Mouse (Mus musculus) retina, postnatal 7 days (tissue): ENCODE results near the gene Hhat.
A peak's percentile ranks its signal among the peaks of the same experiment; 100 is the strongest.

ENCODE experiments used
- DNase-seq: peaks from one replicate; pipeline ENCODE4 v3.0.0-alpha.2; 2012; ENCODE audit warnings: low read depth, low spot score

Hhat gene

DNA sequence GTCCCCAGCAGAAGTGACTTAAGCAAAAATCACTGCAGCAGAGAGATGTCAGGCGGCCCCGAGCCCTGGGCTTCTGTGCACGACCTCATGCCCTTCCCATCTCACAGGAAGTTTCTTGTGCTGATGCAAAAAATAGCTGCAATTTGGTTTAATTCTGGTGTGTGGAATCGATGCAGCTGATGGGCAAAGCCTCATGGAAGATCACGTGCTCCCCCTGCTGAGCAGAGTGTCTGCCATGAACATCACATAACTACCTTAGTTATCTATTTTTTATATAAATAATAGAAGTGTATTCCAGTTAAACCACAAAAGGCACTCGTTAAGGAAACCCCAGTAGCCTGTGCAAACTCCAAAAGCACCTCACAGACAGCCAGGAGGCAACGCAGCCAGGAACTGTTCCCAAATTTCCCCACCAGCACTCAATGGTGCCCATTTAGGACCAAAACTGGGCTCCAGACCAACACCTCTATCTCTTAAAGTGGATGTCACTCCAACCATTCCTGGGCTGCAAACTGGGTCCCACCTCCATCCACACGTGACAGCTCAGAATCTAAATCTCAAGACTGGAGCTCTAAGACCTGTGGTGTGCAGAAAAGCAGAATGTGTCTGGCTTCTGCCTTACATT is 118.9 kb downstream of the Hhat start:
- no peak for DNase-seq

DNA sequence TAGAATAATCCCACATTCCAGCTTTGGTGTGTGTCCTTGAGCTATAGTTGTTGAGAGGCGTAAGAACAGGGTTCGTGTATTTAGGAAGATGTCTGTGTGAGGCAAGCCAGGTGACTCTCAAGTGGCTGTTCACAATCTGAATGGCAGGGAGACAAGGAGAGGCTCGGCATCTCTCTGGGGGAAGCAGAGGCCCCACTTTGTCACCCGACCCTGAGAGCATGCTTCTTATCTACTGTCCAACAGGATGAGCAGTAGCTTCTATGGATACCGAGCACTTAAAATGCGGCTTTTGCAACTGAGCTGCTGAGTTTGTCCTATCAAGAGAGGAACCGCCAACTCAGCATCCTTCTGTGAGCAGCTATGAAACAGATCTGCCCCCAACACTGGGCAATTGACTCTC is 120.4 kb downstream of the Hhat start:
- no peak for DNase-seq

DNA sequence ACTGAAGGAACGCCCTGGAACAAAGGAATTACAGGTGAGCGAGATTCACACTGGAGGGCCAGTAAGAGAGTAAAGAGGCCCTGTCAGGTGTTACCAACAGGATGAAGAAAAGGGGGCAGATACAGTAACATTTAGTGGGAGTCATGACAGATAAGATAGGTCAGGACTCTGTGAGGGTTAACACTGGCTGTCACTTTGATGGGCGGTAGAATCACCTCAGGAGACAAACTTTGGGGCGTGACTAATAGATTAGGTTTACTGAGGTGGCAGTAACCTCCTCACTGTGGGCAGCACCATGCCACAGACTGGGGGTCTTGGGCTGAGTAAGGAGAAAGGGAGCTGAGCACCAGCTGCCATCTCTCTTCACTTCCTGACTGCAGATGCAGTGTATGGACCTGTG is 121.0 kb downstream of the Hhat start:
- no peak for DNase-seq

DNA sequence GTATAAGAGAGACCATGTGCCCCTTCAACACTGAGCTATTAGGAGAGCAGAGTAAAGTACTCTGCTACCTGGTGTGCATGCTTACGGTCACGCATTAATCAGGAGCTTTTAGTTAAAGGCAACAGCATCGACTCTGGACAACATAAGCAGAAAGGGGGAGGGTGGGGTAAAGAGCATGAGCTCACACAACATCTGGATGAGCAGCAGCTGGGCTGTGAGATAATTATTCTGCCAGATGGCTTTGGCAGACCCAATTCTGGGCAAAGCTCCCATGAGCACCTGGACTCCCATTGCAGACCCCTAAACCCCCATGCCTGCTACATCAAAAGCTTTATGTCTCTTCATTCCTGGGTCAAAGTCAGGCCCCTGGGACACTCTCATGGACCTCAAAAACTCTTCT is 121.8 kb downstream of the Hhat start:
- no peak for DNase-seq

DNA sequence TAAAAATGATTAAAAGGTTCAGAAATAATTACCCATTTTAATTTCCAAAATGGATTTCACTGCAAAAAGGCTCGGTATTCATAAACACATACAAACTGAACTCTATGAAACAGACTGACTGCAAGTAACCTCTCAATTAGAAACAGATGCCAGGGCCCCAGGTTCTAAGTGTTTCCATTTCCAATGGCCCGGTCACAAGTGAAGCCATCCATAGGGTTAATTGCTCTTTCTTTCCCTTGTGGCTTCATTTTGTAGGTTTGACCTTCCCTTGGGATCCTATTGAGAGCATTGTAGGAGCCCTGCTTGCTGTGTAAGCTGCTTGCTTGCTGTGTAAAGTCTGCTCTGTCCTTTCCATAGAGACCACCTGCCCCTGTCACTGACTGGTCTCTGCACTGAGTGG is 123.7 kb downstream of the Hhat start:
- no peak for DNase-seq

DNA sequence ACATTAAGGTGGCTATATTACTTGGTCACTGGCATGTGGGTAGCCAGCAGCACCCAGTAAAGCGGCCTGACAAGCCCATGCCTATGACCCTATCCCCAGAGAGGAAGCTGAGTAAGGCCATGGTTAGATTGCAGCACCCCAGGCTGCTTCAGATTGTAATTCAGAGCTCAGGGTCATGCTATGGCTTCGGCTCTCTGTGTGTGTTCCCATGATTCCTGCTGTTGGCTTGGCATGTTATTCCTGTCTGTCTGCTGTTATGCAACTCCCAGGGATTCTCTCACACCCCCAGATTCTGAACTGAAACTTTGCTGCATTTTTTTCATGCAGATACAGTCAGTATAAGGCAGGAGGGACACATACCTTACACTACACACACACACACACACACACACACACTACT is 128.9 kb downstream of the Hhat start:
- no peak for DNase-seq

DNA sequence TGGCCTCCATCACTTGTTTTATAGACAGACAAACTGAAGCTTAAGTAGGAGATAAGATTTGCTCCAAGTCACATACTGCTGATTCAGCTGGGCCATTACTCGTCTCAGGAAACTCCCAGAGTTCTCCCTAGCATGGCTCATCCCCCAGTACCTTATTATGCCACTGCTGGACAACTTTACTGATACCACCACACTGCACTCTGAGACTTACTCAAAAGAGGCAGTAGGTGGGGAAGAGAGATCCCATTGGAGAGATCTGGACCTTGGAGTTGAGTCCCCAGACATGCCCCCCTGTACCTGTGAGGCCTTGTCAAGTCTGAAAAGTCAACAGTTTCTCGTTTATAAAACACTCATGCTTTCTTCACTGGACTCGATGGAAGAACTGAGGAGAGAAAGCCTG is 131.8 kb downstream of the Hhat start:
- no peak for DNase-seq

DNA sequence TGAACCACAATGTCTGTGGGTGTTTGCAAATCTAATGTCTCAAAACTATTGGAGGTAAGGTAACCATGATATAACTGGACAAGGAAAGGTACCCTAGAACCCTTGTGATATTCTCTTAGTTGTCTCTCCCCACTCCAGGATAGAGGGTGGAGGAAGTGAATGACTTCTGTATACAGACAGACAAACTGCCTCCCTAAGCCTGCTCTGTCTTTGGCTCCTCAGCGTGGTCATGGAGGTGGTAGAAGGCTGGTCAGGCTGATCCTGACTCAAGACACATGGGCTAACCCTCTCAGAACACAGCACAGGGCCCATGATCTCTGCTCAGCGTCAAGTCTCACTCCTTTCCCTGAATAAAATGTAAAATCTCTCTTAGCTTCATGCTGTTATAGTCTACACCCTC is 149.2 kb downstream of the Hhat start:
- no peak for DNase-seq

DNA sequence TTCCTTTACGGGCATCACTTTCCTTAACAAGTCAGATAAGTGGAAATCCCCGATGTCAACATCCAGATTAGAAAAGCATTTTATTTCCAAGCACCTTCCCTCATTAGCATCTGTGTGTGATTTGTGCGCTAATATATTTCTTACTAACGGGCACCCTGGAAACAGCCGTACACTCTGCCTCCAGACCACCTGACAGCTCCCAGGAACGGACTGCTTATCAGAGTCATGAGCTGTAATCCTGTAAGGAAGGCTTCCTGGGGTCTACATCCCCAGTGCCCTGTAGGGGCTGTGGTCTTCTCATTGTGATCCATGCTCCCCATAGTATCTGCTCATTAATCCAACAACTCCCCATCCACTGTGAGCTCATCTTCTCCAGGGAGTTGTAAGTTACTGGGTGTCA is 157.8 kb downstream of the Hhat start:
- no peak for DNase-seq

DNA sequence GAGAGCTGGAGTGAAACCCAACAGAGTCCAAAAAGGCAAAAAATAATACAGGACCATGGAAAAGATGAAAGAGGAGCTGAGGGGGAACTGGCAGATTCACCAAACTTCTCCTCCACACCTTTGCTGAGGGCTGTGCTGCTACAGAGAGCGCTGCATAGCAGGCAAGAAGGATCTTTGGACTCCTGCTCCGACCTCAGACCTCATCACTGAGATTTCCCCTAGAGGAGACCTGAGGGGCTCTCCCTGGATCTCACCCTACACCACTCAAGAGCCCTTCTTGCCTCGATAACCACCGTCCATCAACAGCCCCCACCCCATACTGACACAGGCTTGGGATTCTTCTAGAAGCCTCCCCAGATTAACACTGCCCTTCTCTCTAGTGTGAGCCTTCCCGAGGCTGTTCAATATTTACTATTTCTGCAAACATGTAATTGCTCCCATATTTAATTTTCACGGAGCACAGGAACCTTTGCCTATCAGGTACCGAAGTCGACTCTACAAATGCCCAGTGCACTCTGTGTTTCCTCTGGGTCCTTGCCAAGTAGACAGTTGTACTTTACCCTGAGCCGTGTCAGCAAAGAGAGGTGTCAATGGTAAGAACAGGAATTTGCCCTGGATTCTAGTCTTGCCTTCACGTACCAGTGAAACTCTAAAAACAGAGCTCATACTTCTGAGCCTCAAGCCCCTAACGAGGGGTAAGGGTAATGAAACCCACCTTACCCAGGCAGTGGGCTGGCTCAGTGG is 158.9 kb downstream of the Hhat start:
- DNase-seq = no peak

DNA sequence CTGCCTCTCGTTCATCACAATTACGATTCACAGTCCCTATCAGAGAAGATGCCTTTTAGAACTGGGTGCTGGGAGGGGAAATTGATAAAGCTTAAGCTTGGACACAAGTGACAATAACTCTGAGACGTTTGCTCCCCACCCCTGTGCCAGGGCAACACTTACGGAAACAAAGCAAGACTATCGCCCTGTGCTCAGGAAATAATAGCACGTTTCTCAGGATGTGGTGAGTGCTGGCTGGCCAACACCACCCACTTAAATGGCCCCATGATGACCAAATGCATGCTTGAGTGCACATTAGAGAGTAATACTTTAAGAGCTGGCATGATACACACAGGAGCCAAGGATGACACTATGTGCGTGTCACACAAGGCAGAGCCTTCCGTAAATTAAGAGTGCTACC is 164.1 kb downstream of the Hhat start:
- DNase-seq = no peak

DNA sequence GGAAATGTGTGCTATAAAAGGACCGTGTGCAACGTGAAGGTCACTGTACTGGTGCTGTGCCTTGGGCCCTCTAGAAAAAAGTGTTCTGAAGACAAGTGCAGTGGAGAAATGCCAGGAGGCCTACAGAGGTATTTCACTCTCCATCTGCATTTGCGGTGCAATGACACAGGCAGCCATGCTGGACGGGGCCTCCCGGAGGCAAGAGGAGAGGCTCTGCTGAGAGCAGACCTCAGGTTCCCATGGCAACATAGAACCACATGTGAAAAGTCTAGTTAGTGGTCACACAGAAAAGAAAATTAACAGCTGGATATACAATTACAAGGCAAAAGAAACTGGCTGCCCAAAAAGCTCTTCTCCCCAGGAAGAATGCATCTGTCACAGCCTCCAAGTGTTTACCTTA is 166.6 kb downstream of the Hhat start:
- no peak for DNase-seq

DNA sequence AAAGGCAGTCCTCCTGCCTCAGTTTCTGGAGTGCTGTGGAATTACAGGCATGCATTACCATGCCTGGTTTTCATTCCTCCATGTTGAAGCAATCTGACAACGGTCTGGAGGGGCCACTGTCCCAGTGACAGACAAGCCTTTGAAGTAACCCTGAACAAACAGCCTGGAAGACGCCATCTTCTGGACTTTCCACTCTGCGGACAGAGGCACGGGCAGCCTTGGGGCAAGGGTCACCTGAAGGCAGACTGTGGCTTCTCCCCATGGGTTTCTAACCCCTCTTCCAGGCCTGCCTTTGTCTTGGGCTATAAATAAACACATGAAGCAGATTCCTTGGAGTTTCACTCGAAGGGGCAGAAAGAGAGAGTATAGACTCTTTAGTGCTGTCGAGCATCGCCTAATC is 167.5 kb downstream of the Hhat start:
- DNase-seq = no peak

DNA sequence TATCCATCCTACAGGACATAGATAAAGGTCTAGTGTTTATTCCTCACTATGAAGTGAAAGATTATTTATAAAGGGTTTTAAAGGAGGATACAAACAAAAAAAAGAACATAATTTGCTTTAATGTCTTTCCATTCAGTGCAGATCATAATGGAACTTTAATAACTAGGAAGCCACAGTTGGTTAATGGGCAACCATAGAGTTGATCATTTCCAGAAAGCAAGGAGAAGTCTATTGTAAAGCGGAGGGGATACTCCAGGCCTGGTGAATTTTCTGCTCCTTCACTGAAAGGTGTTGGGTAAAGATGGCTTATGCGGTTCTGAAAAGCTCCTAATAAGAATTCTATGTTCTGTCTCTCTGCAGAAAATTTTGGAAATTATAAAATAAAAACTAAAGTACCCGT is 169.8 kb downstream of the Hhat start:
- DNase-seq = no peak

DNA sequence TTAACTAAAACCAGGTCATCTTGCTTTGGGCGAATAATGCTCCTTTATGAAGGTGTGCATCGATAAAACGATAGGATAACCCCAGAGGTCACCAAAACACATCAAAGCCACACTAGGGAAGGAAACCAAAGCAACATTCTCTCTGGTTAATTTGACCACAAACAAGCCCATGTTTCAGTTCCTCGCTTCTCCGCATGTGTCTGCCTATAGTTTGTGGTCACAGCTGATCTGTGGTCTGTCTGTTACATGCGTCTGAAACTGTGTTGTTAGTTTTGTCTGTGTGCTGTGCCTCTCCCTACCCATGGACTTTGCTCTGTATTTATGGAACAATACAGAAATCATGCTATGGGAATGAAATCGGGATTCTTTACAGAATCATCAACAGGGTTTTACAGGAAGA is 171.3 kb downstream of the Hhat start:
- DNase-seq = no peak

DNA sequence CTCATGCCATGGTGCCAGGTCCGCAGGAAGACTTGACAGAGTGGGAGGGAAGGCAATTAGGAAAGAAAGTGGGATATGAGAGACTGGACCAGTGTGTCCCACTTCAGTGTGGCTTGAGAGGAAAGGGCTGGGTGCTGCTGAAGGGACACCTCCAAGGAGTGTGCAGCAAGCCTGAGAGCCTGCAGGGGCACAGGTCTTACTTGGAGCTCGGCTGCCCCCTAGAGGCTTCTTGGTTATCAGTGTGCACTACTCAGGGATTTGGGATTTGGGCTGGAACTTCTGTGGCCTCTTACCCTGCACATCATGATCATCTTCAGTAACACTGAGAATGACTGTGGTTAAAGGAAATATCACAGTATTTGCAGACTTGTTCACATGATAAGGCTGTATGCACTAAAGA is 172.6 kb downstream of the Hhat start:
- DNase-seq = peak; percentile 67

DNA sequence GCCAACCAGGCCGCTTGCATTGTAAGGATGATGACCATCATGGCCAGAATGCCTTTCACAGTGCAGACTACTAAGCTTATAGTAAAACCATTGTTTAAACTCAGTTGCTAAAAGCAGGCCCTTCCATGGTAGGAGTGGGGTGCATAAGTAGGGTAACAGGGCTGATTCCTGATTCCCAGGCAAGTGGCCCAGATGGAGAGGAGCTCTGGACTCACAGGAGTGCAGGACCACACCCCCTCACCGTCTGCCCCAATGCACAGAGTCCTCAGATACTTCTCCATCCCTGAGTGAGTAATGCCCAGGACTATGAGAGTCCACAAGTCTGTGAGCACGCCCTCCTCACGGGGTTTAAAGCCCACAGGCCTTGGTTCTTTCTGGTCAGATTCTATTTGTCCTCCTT is 175.6 kb downstream of the Hhat start:
- no peak for DNase-seq

DNA sequence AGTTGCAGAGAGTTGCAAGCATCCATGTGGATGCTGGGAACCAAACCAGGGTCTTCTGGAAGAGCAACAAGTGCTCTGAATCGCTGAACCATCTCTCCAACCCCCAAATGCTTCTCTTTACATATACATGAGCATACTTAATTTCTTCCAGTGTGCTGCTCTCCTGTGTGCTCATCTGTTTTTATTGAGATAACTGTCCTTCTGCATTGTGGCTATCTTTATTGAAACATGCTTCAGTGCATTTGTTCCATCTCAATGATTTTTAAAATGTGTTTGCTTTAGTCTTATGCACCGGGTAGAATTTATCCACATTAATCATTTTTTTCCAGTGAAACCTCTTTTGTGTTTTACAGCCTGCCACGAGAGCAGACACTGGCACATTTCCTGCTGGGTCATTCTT is 177.5 kb downstream of the Hhat start:
- DNase-seq = no peak

DNA sequence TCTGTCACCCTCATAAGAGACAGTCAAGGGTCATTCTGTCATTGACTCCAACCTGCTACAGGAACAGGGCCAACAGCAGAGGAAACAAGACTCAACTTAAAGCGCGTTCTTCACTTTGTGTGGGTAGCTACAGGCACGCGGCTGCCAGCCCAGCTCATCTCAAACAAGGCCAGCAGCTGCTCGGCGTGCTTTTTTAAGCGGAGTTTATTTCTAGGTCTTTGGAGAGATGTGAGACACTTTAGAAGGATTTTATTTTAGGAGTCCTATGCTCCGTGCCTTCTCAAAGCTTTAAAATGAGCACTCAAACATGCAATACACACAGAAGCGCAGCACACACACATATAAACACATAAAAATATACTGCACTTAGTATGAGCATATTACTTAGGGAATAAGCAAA is 183.6 kb downstream of the Hhat start:
- DNase-seq = no peak

DNA sequence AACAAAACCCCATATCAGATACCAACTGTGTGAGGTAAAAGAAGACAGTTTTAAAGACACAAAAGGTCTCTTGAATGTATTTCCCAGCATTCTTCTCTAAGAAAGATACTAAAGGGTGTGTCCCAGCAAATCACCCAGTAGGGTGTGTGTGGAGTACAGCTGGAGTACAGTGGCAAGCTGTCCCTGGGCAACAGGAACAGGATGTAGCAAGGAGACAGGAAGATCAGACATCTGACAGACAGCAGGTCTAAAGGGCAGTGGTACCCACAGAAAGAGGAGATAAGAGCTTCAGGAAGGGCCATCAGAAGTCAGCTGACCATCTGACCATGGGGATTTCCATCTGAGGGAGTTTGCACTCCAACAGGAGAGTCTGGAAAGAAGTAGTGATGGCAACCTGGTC is 185.7 kb downstream of the Hhat start:
- no peak for DNase-seq

DNA sequence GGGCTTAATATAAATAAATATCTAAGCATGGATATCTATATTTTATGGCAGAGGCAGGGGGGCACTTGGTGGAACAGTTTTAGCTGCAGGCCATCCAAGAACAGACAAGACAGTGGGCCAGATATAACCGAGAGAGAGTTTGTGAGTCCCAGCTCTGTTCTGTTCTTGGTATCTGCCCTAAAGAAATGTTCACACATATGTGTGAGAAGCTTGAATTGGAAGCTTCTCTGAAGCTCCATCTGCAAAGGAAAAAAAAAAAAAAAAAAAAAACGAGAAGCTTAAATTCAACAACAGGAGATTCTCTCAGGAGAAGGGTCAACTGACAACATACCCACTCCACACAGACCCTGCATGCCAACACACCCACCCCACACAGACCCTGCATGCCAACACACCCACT is 188.1 kb downstream of the Hhat start:
- no peak for DNase-seq

DNA sequence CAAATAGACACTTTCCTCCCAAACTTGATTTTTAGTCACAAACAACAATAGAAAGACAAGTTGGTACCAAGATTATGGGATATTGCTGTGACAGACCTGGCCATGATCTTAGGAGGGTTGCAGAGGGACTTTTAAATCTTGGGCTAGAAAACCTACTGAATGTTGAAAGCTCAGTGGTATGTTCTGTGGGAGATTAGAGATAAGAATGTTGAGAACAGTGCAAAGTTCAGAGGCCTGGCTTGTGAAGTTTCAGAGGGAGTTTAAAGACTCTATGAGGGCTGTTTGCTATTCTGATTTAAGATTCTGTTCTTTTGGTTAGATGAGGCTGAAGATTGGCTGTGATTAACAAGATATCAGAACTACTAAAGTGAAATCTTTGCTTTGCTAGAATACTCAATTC is 206.3 kb downstream of the Hhat start:
- DNase-seq = no peak

DNA sequence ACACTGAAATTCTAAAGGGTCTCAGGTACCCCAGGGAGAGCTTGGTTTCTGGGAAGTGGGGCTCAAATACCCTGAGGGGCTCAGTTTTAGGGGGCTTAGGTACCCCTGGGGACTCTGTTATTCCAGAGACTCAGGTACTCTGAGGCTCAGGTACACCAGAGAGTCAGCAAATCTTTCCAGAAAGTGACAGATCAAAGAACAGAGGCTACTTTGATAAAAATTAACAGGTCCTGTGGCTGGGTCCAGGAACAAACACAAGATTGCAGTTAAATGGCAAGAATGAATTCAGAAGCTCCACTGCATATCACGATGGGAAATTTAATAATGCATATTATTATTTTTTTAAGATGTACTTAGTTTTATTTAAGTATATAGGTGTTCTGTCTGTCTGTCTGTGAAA is 211.7 kb downstream of the Hhat start:
- DNase-seq = no peak
